Mouse (Mus musculus): ENCODE data around the gene Samd5.

The Samd5 gene

DNA sequence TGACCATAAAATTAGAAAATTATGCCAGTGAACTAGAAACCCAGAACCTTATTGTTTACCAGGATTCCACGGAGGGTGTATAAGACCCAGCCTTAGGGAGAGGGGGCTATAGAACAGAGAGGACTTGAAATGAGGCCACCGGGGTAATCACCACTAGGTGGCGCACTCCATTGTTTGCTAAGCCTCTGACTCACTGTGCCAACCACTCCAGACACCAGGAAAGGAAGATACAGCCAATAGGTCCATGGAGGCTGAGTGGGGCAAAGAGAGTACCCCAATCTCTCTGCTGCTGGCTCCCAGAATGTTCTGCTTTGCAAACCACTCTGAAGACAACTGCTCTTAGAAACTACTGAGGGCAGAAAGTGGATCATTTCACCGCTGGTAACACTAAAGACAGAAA, 99.4 kb downstream of the Samd5 start:
- DNase-seq (ENCODE audit: low spot score in 2 of 2), result peak; percentile 59 to 60

DNA sequence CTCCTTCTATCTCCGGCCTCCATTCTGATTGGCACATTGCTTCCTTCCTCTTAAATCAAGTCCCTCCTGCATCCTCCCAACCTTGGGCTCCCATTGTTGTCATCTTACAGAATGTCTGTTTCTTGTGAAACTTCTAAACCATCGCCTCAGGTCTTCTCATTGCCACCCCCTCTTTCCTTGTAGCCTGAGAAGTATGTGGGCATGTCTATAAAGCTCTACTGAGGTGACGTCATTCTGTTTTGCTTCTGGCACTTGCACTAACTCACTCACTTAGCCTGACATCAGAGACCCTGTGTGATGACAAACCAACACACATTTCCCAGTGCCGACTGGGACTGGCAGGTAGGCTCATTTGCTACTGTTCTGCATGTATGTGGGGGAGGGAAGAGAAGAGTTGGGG, 100.9 kb downstream of the Samd5 start:
- DNase-seq (ENCODE audit: low spot score in 2 of 2), result no peak
